Mouse (Mus musculus) midbrain, embryonic 13.5 days (tissue): ENCODE data around the gene Aox1. TPM values are rescaled to one million over a fixed set of nuclear protein-coding genes. Genes with fewer than 3 reads are reported as not detected.

Experiments
- ATAC-seq: fragments of 200-750 bp; cut with Nextera tagmentation; 2 replicates; pipeline ENCODE4 v1.8.0; 2017; ENCODE audit warnings: mild to moderate bottlenecking, moderate TSS enrichment, moderate library complexity
- H3K27ac ChIP-seq: fragments of 300-500 bp; sonication (generic); 2 replicates; pipeline ENCODE4 v1.5.1; 2015; ENCODE audit warnings: inconsistent platforms, mild to moderate bottlenecking, moderate library complexity
- H3K27me3 ChIP-seq: fragments of 300-500 bp; sonication (generic); 2 replicates; pipeline ENCODE4 v1.6.1; 2015; ENCODE audit warnings: mild to moderate bottlenecking, inconsistent platforms
- H3K36me3 ChIP-seq: fragments of 300-500 bp; sonication (generic); 2 replicates; pipeline ENCODE4 v1.6.1; 2015; ENCODE audit warnings: mild to moderate bottlenecking, inconsistent platforms
- H3K4me1 ChIP-seq: fragments of 300-500 bp; sonication (generic); replicated peaks from 2 replicates; pipeline ENCODE4 v1.6.1; 2015; ENCODE audit warnings: inconsistent platforms
- H3K4me2 ChIP-seq: fragments of 300-500 bp; sonication (generic); replicated peaks from 2 replicates; pipeline ENCODE4 v1.6.1; 2015; ENCODE audit warnings: moderate library complexity, mild to moderate bottlenecking, inconsistent platforms
- H3K4me3 ChIP-seq: fragments of 300-500 bp; sonication (generic); replicated peaks from 2 replicates; pipeline ENCODE4 v1.5.1; 2015; ENCODE audit warnings: mild to moderate bottlenecking, inconsistent platforms
- H3K9ac ChIP-seq: fragments of 300-500 bp; sonication (generic); replicated peaks from 2 replicates; pipeline ENCODE4 v1.6.1; 2015; ENCODE audit warnings: mild to moderate bottlenecking, inconsistent platforms
- H3K9me3 ChIP-seq: fragments of 300-500 bp; sonication (generic); 2 replicates; pipeline ENCODE4 v1.6.1; 2016; ENCODE audit warnings: mild to moderate bottlenecking, inconsistent platforms
- WGBS: fragments of 180-500 bp; shearing (Covaris S2); methylation state at CpG from one replicate; pipeline ENCODE4 v1.1.7; 2015; 5-methylcytosine and 5-hydroxymethylcytosine counted together
- polyA plus RNA-seq: library from polyadenylated mRNA; unstranded; fragments of >200 nt; fragmentation: Nextera tagmentation; extraction: Ambion mirVana; gene quantifications from 2 replicates; pipeline ENCODE4 v1.2.1, GENCODE M21; 2015

Gene Aox1
- polyA plus RNA-seq, 1 experiment from 2014 or later: 0.12 TPM

DNA sequence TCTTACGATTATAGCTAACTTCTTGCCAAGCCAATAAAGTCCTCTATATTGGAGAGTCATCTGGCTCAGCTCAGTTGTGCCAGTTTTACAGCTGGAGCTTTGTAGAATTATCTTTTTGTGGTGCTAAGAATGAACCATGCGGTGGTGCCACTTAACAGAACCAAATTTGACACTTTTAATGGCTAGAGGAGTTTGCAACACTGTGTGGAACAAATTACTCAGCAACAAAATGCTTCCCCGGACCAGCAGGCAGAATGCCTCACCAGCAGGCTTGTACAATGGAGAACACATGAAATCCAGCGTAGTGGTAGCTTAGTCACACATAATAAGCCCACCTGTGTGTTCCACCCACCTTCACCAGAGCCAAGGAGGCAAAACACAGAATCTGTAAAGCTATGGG is 60.5 kb downstream of the Aox1 start:
- WGBS: 81% methylated on average over 4 of the region's 4 CpGs
- Histone ChIP-seq H3K9ac (no peak overlapping the region), H3K27ac (no peak overlapping the region)

DNA sequence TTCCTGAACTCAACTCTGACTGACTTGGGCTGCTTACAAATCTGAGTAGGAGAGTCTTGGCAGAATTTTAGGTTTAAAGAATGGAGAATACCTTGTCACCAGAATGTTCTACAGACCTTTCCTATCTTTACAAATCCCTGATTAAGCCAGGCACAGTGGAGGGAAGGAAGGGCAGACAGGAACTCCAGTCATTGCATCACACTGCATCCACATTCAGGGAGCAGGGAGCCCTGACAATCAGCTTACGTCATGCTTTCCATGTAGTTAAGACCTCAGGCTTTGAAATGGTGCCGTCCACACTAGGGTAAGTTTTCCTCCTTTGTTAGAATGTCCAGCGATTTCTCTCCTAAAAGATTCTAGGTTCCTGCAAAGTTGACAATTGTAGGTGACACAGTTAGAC is 61.5 kb downstream of the Aox1 start:
- no peaks in the 10 kb centered on the region for H3K4me1 ChIP-seq
- no peaks in the 10 kb centered on the region for H3K9me3 ChIP-seq
- H3K36me3 ChIP-seq: no peaks in the 10 kb centered on the region
- ATAC-seq: no peak
- H3K4me3 ChIP-seq: no peak overlapping the region
- H3K4me2 ChIP-seq: no peak overlapping the region
- H3K9ac ChIP-seq: no peak overlapping the region
- H3K27ac ChIP-seq: no peak overlapping the region
- H3K27me3 ChIP-seq: no peaks in the 10 kb centered on the region
- 76% methylated on average over 3 of the region's 3 CpGs for WGBS

More for the DNA sequence above, 60.5 kb downstream of the Aox1 start:
- Histone ChIP-seq H3K27me3 (no peaks in the 10 kb centered on the region), H3K36me3 (no peaks in the 10 kb centered on the region), H3K9me3 (no peaks in the 10 kb centered on the region), H3K4me2 (no peak overlapping the region), H3K4me1 (no peaks in the 10 kb centered on the region), H3K4me3 (no peak overlapping the region)
- ATAC-seq: no peak

DNA sequence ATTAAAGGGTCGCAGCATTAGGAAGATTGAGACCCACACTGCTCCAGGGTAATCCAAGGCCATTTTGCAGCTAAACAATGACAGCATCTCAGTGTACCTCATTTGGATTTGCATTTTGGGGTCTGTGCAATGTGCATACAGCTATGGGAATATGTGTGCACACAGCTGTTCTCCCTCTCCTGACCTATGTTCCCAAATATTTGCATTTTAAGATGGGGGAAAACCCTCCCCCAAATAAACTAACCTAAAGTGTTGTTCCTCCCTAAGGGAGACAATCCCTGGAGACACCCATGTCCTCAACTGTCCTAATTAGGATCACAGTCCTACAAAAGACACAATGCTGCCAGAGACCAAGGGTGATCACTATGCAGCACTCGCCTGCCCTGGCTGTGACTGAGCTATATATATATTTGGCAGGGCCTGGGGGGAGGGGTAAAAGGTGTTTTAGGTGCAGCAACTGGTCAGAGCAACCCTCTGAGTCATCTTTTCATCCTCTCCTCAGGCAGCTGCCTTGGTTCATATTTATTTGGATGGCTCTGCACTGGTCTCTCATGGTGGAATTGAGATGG is 62.3 kb downstream of the Aox1 start:
- H3K9ac ChIP-seq: no peak overlapping the region
- H3K27me3 ChIP-seq: no peaks in the 10 kb centered on the region
- no peaks in the 10 kb centered on the region for H3K9me3 ChIP-seq
- WGBS: 83% methylated on average over 2 of the region's 2 CpGs
- ATAC-seq: no peak
- no peak overlapping the region for H3K27ac ChIP-seq
- no peaks in the 10 kb centered on the region for H3K36me3 ChIP-seq
- H3K4me1 ChIP-seq: no peaks in the 10 kb centered on the region
- no peak overlapping the region for H3K4me2 ChIP-seq
- no peak overlapping the region for H3K4me3 ChIP-seq

DNA sequence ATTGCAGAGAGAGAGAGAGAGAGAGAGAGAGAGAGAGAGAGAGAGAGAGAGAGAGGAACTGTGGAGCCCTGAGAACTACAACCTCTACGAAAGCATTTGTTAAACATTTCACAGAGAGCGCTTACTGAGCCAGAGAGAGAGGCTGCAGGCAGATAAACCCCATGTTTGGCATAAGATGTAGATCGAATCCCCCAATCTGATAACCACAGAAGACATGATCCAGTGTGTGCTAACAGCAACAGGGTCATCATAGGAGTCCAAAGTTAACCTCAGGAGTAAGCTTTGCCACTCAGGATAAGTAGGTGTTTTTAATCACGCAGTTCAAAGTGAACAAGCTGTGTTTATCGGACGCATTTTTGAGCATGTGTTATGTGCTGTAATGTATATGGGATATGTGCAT is 67.6 kb downstream of the Aox1 start:
- Histone ChIP-seq H3K27ac (no peak overlapping the region), H3K4me3 (no peak overlapping the region), H3K4me1 (no peaks in the 10 kb centered on the region), H3K9me3 (no peaks in the 10 kb centered on the region), H3K4me2 (no peak overlapping the region), H3K27me3 (no peaks in the 10 kb centered on the region), H3K9ac (no peak overlapping the region), H3K36me3 (no peaks in the 10 kb centered on the region)
- no peak for ATAC-seq
- 96% methylated on average over 6 of the region's 6 CpGs for WGBS

DNA sequence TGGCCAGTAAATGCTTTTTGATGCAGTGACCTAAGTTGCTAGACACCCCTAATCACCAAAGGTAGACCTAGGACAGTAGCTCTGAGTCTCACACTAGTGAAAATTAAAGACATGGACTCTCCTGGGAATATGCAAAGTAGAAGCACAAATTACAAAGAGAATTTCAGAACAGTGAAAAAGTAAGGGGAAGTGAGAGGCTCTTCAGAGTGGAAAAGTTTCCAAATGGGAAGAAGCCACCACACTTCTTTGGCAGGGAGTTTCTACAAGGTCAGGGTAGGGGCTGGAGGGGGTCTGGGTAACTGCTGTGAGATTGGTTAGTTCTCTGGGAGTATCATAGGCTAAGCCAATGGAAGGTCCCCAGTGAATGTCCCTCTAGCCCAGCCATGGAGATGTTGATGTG is 69.4 kb downstream of the Aox1 start:
- no peak for ATAC-seq
- no peak overlapping the region for H3K4me2 ChIP-seq
- no peak overlapping the region for H3K27ac ChIP-seq
- H3K27me3 ChIP-seq: no peaks in the 10 kb centered on the region
- H3K9me3 ChIP-seq: no peaks in the 10 kb centered on the region
- H3K4me1 ChIP-seq: no peaks in the 10 kb centered on the region
- H3K9ac ChIP-seq: no peak overlapping the region
- H3K36me3 ChIP-seq: no peaks in the 10 kb centered on the region
- H3K4me3 ChIP-seq: no peak overlapping the region

DNA sequence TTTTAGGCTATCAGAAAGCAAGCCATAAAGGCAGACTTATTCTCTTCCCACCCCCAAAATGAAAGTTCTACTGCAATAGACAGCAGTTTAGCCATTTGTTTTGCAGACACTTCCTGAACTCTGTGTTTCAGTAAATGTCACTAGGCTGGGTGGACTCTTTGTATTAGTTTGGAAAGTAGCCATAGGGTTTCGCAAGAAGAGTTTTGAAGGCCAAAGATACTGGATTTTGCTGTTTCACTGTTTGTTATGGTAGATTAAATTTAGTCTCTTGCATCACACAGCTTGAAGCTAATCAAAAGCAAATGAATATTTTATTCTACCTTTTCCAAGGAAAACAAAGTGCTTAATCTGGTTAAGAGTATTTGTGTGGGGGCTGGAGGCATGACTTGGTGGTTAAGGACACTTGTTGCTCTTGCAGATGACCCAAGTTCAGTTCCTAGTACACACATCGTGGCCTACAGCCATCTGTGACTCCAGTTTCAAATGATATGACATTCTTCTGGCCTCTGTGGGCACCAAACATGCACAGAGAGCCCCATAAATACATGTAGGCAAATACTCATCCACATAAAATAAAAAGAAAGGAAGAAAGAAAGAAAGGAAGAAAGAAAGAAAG is 71.9 kb downstream of the Aox1 start:
- no peaks in the 10 kb centered on the region for H3K27me3 ChIP-seq
- H3K27ac ChIP-seq: no peak overlapping the region
- H3K4me1 ChIP-seq: no peaks in the 10 kb centered on the region
- H3K4me2 ChIP-seq: no peak overlapping the region
- H3K4me3 ChIP-seq: no peak overlapping the region
- WGBS: 76% methylated on average over 2 of the region's 2 CpGs
- no peaks in the 10 kb centered on the region for H3K36me3 ChIP-seq
- H3K9me3 ChIP-seq: no peaks in the 10 kb centered on the region
- no peak overlapping the region for H3K9ac ChIP-seq
- no peak for ATAC-seq

DNA sequence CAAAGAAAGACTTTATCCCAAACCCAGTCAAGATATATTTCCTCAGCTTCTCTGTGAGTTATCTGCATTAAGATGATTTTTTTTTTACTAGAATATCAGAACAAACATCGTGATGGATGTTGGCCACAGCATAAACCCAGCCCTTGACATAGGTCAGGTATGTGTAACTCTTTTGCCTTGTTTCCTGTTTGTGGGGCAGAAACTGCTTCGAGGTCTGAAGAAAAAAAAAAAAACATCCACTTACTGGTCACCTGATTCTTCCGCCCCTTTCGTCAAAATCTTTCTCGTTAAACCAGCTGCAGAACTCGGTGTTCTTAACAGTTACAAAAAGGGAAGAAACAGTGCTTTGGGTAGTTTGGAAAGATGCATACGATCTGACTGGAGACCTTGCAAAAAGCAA is 72.8 kb downstream of the Aox1 start:
- no peak for ATAC-seq
- Histone ChIP-seq H3K9me3 (no peaks in the 10 kb centered on the region), H3K4me2 (no peak overlapping the region), H3K4me1 (no peaks in the 10 kb centered on the region), H3K27me3 (no peaks in the 10 kb centered on the region), H3K36me3 (no peaks in the 10 kb centered on the region), H3K4me3 (no peak overlapping the region), H3K9ac (no peak overlapping the region), H3K27ac (no peak overlapping the region)
- 83% methylated on average over 7 of the region's 7 CpGs for WGBS

DNA sequence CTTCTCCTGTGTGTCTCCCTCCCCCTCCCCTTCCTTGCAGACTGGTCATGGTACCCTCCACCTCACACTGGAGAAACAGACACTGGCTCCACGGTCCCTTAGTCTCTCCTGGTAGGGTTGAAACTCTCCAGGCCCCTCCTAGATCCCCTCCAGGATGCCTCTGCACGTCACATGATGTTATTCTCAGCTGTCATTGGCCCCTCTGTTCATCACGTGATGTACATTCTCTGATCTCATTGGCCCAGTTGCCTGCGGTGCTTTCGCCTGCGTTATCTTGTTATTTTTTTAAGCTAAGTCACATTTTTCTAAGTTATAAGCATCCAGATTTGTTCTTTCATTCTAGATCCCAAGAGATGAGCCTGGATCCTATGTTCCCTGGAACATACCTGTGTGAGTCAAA is 76.0 kb downstream of the Aox1 start:
- H3K27ac ChIP-seq: no peak overlapping the region
- H3K4me2 ChIP-seq: no peak overlapping the region
- H3K4me3 ChIP-seq: no peak overlapping the region
- H3K27me3 ChIP-seq: no peaks in the 10 kb centered on the region
- 87% methylated on average over 6 of the region's 6 CpGs for WGBS
- no peaks in the 10 kb centered on the region for H3K4me1 ChIP-seq
- no peak for ATAC-seq
- H3K9ac ChIP-seq: no peak overlapping the region
- no peaks in the 10 kb centered on the region for H3K9me3 ChIP-seq
- no peaks in the 10 kb centered on the region for H3K36me3 ChIP-seq

DNA sequence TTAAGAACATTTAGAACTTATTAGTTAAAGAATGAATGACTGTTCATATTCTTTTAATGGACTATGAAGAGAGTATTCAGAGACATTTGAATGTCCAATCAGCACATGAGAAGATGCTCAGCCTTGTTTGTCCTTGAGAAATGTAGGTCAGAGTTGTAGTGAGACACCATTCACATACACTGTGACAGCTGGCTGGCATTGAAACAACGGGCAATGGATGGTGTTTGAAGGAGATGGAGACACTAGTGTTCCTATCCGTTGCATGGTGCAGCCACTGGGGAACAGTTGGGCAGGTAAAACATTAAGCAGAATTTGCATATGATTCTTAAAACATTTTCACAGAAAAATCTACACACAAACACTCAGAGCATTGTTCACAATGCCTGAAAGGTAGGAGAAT is 77.3 kb downstream of the Aox1 start:
- WGBS: 81% methylated on average over 2 of the region's 2 CpGs
- Histone ChIP-seq H3K9ac (no peak overlapping the region), H3K4me1 (no peaks in the 10 kb centered on the region), H3K4me2 (no peak overlapping the region), H3K4me3 (no peak overlapping the region), H3K27ac (no peak overlapping the region), H3K27me3 (no peaks in the 10 kb centered on the region), H3K36me3 (no peaks in the 10 kb centered on the region), H3K9me3 (no peaks in the 10 kb centered on the region)
- ATAC-seq: no peak

DNA sequence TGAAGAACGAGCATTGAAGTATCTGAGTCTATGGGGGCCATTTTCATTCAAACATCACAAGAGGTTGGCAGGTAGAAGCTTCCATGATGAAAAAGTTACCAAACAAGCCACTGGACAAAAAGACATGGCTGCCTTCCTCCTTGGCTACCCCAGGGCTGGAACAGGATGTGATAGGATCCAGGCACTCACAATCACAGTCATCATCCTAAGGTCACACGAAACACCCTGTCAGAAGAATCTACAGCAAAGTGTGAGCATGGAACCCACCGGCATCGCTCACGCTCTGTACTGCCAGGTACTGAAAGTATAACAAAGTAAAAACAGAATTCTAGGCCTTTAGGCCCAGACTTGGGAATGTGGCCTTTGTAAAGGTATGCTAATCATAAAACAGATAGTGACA is 80.5 kb downstream of the Aox1 start:
- ATAC-seq: no peak
- 94% methylated on average over 5 of the region's 5 CpGs for WGBS
- Histone ChIP-seq H3K4me3 (no peak overlapping the region), H3K4me2 (no peak overlapping the region), H3K9ac (no peak overlapping the region), H3K27ac (no peak overlapping the region), H3K36me3 (no peaks in the 10 kb centered on the region), H3K9me3 (no peaks in the 10 kb centered on the region), H3K27me3 (no peaks in the 10 kb centered on the region), H3K4me1 (no peaks in the 10 kb centered on the region)

DNA sequence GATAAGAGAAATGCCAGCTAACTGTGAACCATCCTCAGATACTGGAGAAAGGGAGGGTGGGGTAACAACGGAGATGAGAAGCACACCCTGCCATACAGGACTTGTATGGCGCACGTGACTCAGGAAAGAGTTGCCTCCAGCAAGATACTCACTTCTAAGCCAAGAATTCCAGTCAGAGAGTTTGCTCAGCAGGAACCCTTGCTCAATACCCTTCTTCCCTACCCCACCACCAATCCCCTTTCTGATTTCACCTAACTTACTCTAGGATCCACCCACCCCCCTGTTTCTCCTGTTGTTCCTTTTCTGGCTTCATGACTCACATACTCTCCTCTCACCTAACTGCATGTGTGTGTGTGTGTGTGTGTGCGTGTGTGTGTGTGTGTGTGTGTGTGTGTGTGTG is 81.6 kb downstream of the Aox1 start:
- no peaks in the 10 kb centered on the region for H3K36me3 ChIP-seq
- H3K27ac ChIP-seq: no peak overlapping the region
- H3K4me1 ChIP-seq: no peaks in the 10 kb centered on the region
- no peak overlapping the region for H3K9ac ChIP-seq
- H3K27me3 ChIP-seq: no peaks in the 10 kb centered on the region
- no peak overlapping the region for H3K4me3 ChIP-seq
- WGBS: 81% methylated on average over 3 of the region's 4 CpGs
- H3K4me2 ChIP-seq: no peak overlapping the region
- ATAC-seq: no peak
- H3K9me3 ChIP-seq: no peaks in the 10 kb centered on the region

DNA sequence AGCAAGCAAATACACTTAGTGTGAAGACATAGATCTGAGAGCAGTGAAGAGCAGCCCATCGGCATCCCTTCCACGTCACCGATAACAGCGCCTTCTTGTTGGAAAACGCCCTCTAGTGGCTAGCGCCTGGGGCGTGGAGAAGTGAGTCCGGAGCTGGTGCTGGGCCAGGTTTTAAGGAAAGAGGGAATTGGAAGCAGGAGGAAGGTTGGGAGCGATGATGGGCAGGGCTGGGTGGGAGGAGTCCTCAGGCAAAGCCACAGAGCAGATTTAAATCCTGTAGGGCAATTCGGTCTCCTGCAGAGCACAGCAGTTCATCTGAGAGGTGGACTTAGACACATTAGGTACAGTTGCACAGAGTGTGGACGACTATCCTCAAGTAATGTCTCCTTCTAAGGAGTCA is 83.1 kb downstream of the Aox1 start, which contains the start of gene Aox3:
Aox3 (plus strand) TSS at position 251 of the 400 bp plus-strand sequence.
- no peaks in the 10 kb centered on the region for H3K4me1 ChIP-seq
- 12% methylated on average over 11 of the region's 11 CpGs for WGBS
- H3K36me3 ChIP-seq: no peaks in the 10 kb centered on the region
- H3K27me3 ChIP-seq: no peaks in the 10 kb centered on the region
- H3K4me3 ChIP-seq: no peak within 1 kb of the TSS
- H3K9ac ChIP-seq: no peak within 1 kb of the TSS
- H3K9me3 ChIP-seq: no peaks in the 10 kb centered on the region
- peak; percentile 80 for ATAC-seq
- no peak within 1 kb of the TSS for H3K27ac ChIP-seq
- peak within 1 kb of the TSS; percentile 30; the same call in 1 of the 2 replicates for H3K4me2 ChIP-seq

DNA sequence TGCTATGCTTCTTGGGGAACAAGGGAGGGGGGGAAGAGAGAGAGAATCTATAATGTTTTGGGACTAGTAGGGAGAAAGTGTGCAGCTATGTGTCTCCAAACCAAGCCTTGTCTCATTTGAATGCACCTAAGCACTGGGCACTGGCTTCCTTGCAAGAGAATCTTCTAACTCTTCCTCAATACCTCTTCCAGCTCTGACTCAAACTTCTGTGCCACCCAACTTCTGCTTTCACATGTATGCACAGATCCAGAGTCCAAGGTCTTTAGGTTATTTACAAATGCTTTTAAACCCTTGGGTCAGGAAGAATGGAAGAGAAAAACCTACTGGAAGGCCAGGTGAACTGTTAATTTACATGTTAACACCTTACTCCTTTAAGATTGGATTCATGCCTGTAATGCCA is 83.7 kb downstream of the Aox1 start:
- H3K4me2 ChIP-seq: no peak overlapping the region
- no peaks in the 10 kb centered on the region for H3K9me3 ChIP-seq
- no peaks in the 10 kb centered on the region for H3K27me3 ChIP-seq
- no peaks in the 10 kb centered on the region for H3K4me1 ChIP-seq
- no peaks in the 10 kb centered on the region for H3K36me3 ChIP-seq
- no peak for ATAC-seq
- no peak overlapping the region for H3K27ac ChIP-seq
- no peak overlapping the region for H3K9ac ChIP-seq
- H3K4me3 ChIP-seq: no peak overlapping the region
